Mouse (Mus musculus) cerebellum, adult 18-20 months (tissue): Measurements from ENCODE around the gene Ip6k1.

Experiments used
- DNase-seq, 2 experiments: peaks; one replicate each; pipeline ENCODE4 v3.0.0; 2021

Gene Ip6k1

GRCm38 (mm10) chr9:108062142-108062541, 59.8 kb downstream of the Ip6k1 start:
- no peak for DNase-seq

GRCm38 (mm10) chr9:108063361-108063760, 61.1 kb downstream of the Ip6k1 start:
- DNase-seq, result no peak

DNA sequence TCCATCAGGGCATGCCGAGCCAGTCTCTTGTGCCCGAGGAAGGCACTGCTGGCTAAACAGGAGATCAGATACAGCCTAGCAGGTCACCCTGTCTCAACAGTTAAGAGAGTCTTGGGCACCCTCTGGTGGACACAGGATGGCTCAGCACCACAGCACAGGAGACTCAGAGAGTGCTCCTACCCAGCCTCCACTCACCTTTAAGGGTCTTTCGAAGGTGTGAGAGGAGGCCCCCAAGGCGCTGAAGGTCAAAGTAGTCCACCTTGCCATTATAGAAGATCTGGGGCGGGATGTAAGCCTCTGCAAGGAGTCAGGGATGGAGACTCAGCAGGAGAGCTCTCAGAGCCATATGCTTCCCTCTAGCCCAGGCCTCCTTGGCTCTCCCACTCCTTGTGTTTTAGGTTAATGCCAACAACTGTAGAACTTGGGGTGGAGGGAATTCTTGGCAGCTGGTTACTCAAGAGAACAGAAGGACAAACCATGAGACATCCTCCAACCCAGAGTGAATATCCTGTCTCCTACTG, 63.2 kb downstream of the Ip6k1 start:
- peak; percentile 87 to 88 for DNase-seq

- DNase-seq, result peak in 1 of 2 experiments; percentile 41
Measured at GRCm38 (mm10) chr9:108067199-108067598, 64.9 kb downstream of the Ip6k1 start.

DNA sequence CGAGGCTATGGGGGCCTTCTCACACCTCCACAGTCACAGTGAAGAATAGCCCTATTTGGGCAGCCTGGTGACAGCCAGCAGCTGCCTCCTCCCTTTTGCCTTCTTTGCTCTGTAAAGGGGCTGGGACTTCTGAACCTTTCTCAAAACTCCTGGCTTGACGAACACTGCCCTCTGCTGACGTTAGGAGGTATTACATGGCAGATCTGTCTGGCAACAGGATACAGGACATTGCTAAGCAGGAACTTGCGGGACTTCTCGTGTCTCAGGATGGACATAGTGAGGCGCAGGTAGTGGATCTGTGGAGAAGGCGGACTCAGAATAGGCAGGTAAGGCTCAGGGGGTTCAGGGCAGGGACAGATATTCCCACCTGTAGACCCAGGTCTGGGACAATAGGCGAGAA, 65.6 kb downstream of the Ip6k1 start:
- peak; percentile 92 to 93 for DNase-seq

DNA sequence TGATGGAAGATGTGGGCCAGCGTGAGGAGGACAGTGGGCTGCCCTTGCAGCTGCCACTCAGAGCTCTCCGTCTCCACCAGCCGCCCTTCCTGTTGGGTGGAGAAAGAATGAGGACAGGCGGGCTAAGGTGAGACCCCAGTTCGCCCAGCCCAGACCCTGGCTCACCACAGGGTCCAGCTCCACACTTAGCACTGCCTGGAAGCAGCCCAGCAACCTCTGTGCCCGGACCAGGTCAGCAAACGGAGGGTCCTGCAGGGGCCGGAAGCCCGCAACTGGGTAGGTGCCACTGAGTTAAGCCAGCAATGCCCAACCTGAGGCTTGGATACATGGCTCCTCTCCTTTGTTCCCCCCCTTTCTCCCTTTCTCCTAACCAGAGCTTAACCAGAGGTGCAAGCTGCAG, 66.7 kb downstream of the Ip6k1 start:
- DNase-seq, result peak in 1 of 2 experiments; percentile 25

DNA sequence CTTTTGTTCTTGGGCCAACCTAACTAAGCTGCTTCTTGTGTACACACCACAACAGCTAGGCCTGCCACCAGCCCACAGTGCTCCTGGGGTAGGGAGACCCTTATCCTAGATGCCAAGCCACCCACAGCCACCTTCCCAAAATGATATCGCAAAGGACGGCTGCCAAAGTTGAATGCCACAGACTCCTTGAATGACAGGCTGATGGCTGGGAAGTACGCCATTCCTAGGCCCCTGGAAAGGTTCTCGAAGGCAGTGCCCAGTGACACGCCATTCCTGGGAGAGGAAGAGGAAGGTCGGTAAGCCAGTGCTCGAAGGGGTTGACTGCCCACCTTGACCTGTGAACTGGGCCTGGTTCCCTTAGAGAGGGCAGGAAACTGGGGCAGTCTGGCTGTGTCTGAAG, 67.2 kb downstream of the Ip6k1 start:
- peak in 1 of 2 experiments; percentile 28 for DNase-seq

GRCm38 (mm10) chr9:108071801-108072200, 69.5 kb downstream of the Ip6k1 start:
- DNase-seq, result no peak

GRCm38 (mm10) chr9:108072481-108072924, 70.2 kb downstream of the Ip6k1 start:
- peak; percentile 63 to 66 for DNase-seq

DNA sequence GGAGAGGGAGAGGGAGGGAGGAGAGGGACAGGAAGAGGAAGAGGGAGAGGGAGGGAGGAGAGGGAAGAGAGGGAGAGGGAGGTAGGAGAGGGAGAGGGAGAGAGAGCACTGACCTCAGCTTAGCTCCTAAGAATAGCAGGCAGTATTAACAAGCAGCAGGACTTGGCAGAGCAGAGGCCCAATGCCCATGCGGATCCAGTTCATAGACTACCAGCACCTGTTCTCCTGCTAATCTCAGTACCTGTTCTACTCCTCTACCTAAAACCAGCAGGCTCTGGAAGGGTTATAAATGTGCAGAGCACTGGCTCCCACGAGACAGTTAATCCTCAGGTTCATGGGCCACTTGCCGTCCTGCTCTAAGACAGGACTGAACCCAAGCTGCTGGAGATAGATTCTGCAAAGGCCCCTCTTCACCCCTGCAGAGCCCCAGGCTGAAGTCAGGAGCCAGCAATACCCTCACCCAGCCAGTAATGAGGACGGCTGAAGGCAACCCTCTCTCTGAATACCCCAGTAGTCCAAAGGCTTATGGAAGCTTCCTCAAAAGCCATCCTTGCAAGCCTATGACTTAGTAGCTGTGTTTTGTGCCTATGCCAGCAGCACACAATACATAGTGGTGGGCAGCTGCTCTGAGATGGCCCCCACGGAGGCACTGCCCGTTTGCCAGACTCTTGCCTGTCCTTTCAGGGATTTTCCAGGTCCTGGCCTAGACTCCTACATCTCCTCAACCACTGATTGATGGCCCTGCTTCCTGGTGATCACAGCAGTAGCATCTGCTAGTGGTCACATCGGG, 71.0 kb downstream of the Ip6k1 start:
- peak; percentile 81 to 90 for DNase-seq

GRCm38 (mm10) chr9:108080168-108080567, 77.9 kb downstream of the Ip6k1 start, which contains the start of gene Mst1:
Mst1 (plus strand) TSS chr9:108080436.
- DNase-seq, result no peak

GRCm38 (mm10) chr9:108082549-108082948, 80.2 kb downstream of the Ip6k1 start:
- peak in 1 of 2 experiments; percentile 47 for DNase-seq

DNA sequence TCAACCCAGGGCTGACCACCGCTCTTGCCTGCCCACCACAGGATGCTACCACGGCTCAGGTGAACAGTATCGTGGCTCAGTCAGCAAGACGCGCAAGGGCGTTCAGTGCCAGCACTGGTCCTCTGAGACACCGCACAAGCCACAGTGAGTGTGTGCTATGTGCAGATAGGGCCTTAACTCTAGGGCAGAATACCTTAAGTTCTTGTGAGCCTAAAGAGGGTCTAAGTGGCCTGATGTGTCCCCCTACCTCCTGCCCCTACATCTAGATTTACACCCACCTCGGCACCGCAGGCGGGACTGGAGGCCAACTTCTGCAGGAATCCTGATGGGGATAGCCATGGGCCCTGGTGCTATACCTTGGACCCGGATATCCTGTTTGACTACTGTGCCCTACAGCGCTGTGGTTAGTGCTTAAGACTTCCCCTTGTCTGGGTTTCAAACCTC, 80.7 kb downstream of the Ip6k1 start, which contains the start of gene Rnf123:
Gene Rnf123 (minus strand): TSS at position 359 of the 444 bp plus-strand sequence.
- DNase-seq, result no peak

DNA sequence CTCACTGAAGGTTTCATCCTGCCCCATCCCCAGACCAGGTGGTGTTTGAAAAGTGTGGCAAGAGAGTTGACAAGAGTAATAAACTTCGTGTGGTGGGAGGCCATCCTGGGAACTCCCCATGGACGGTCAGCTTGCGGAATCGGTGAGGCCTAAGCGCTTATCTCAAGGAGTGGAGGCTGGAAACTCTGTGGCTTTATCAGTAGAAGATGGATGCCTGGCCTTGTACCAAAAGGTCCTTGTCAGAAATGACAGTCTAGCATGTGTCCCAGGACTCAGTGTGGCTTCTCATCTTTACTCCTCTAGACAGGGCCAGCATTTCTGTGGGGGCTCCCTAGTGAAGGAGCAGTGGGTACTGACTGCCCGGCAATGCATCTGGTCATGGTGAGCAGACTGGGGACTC, 81.3 kb downstream of the Ip6k1 start:
- DNase-seq, result no peak

GRCm38 (mm10) chr9:108085261-108085660, 83.0 kb downstream of the Ip6k1 start:
- DNase-seq, result no peak

- DNase-seq, result no peak
Measured at GRCm38 (mm10) chr9:108090611-108091120, 88.4 kb downstream of the Ip6k1 start.

DNA sequence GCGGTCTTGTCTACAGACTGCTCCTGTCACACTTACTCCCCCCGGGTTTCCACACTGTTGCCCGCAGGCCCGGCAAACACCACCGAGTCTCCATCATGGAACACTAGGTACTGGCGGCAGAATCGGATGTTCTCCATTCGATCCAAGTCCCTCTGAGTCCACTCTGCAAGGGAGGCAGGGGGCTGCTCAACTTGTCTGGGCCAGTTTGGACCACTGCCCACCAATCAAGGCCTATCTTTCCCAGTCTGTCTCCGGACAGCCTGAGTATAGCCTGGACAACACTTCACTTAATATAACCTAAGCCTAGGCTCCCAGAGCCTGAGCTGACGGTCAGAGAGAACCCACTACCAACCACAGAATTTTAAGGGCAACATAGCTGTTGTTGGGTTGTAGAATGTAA, 91.3 kb downstream of the Ip6k1 start:
- peak in 1 of 2 experiments; percentile 43 for DNase-seq

GRCm38 (mm10) chr9:108094184-108094941, 92.1 kb downstream of the Ip6k1 start, which contains the start of gene Apeh:
Apeh (minus strand) TSS chr9:108094606.
- peak; percentile 94 for DNase-seq

DNA sequence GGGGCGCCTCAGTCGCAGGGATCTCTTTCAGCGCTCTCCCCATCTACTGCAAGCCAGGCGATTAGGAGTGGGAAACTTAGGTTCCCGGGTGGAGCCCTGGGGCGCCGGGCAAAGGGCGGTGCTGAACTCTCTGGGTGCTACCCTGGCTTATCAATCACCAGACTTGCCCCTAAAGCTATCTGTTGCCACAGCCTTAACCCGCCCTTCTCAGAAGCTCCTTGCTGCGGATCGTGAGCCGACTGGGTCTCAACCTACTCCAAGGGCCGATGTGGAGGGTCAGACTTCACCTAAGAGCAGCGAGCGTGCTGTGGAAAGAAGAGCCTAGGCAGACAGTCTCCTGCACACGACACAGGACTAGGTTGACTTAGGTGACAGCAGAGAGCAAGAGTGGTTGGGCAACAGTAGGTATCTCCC, 92.7 kb downstream of the Ip6k1 start:
- DNase-seq, result peak in 1 of 2 experiments; percentile 57

DNA sequence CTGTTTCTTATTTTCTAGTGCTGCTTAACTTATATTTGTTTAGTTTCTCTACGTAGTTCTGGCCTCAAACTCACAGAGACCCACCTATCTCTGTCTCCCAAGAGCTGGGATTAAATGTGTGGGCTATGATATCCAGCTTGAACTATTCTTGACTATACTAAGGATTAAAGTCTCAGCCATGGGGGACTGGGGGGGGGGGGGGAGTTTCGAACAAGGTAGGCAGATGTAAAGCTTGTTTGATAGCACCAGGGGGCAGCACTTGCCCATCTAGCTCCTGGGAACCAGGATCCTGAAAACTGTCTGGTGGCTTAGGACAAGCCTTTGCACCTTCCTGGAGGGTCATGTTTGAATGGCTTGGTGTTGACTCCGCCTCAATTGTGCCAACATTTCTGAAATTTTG, 93.2 kb downstream of the Ip6k1 start:
- peak; percentile 75 to 84 for DNase-seq

GRCm38 (mm10) chr9:108095949-108096712, 93.8 kb downstream of the Ip6k1 start:
- DNase-seq, result no peak
